Mouse (Mus musculus) midbrain, embryonic 16.5 days (tissue): ENCODE results near the gene Tmem132c. TPM values are rescaled to one million over a fixed set of nuclear protein-coding genes. Genes with fewer than 3 reads are reported as not detected.

Experiments
- ATAC-seq: fragments of 200-750 bp; cut with Nextera tagmentation; 2 replicates; pipeline ENCODE4 v1.8.0; 2017; ENCODE audit warnings: moderate TSS enrichment
- H3K27ac ChIP-seq: fragments of 300-500 bp; sonication (generic); 2 replicates; pipeline ENCODE4 v1.5.1; 2014; ENCODE audit warnings: mild to moderate bottlenecking, low read length, mixed read lengths
- H3K27me3 ChIP-seq: fragments of 300-500 bp; sonication (generic); 2 replicates; pipeline ENCODE4 v1.6.1; 2014; ENCODE audit warnings: low read depth, low read length, mixed read lengths; ENCODE audit not compliant: control insufficient read depth, insufficient read depth
- H3K36me3 ChIP-seq: fragments of 300-500 bp; sonication (generic); 2 replicates; pipeline ENCODE4 v1.6.1; 2014; ENCODE audit warnings: mild to moderate bottlenecking, low read length, moderate library complexity, mixed read lengths; ENCODE audit not compliant: control insufficient read depth, insufficient read depth
- H3K4me1 ChIP-seq: fragments of 300-500 bp; sonication (generic); 2 replicates; pipeline ENCODE4 v1.6.1; 2014; ENCODE audit warnings: mild to moderate bottlenecking, low read length, mixed read lengths; ENCODE audit not compliant: control insufficient read depth, insufficient read depth
- H3K4me2 ChIP-seq: fragments of 300-500 bp; sonication (generic); 2 replicates; pipeline ENCODE4 v1.6.1; 2014; ENCODE audit warnings: mild to moderate bottlenecking, low read length, mixed read lengths
- H3K4me3 ChIP-seq: fragments of 300-500 bp; sonication (generic); 2 replicates; pipeline ENCODE4 v1.5.1; 2014; ENCODE audit warnings: low read depth, mild to moderate bottlenecking, low read length, moderate library complexity, mixed read lengths
- H3K9ac ChIP-seq: fragments of 300-500 bp; sonication (generic); 2 replicates; pipeline ENCODE4 v1.6.1; 2014; ENCODE audit warnings: low read depth, low read length, mixed read lengths
- H3K9me3 ChIP-seq: fragments of 300-500 bp; sonication (generic); replicated peaks from 2 replicates; pipeline ENCODE4 v1.6.1; 2014; ENCODE audit warnings: mild to moderate bottlenecking, low read length, mixed read lengths; ENCODE audit not compliant: control insufficient read depth, poor library complexity, severe bottlenecking
- WGBS: fragments of 180-500 bp; shearing (Covaris S2); extraction: QIAGEN DNeasy Blood & Tissue Kit; methylation state at CpG from one replicate; pipeline ENCODE4 v1.1.7; 2014; 5-methylcytosine and 5-hydroxymethylcytosine counted together
- polyA plus RNA-seq: library from polyadenylated mRNA; unstranded; fragments of >200 nt; fragmentation: Nextera tagmentation; extraction: Ambion mirVana; gene quantifications from 2 replicates; pipeline ENCODE4 v1.2.1, GENCODE M21; 2015

Tmem132c gene
- polyA plus RNA-seq, 1 experiment from 2014 or later = 11.8 TPM

GRCm38 (mm10) chr5:127262136-127262535 lies 20.5 kb downstream of the Tmem132c start:
- peaks cover 2% of the 10 kb centered on the region; the same call in 1 of the 2 replicates for H3K4me1 ChIP-seq
- H3K27me3 ChIP-seq = no peaks in the 10 kb centered on the region
- WGBS = 81% methylated on average over 5 of the region's 5 CpGs
- H3K27ac ChIP-seq = no peak overlapping the region
- no peak overlapping the region for H3K4me3 ChIP-seq
- H3K9ac ChIP-seq = no peak overlapping the region
- no peak overlapping the region for H3K4me2 ChIP-seq
- H3K36me3 ChIP-seq = no peaks in the 10 kb centered on the region
- no peak for ATAC-seq
- no peaks in the 10 kb centered on the region for H3K9me3 ChIP-seq

GRCm38 (mm10) chr5:127271145-127271544 lies 29.5 kb downstream of the Tmem132c start:
- WGBS = 73% methylated on average over 3 of the region's 3 CpGs
- Histone ChIP-seq H3K4me2 (no peak overlapping the region), H3K4me1 (no peaks in the 10 kb centered on the region), H3K36me3 (no peaks in the 10 kb centered on the region), H3K27me3 (no peaks in the 10 kb centered on the region), H3K27ac (no peak overlapping the region), H3K9ac (no peak overlapping the region), H3K9me3 (no peaks in the 10 kb centered on the region), H3K4me3 (no peak overlapping the region)
- no peak for ATAC-seq

GRCm38 (mm10) chr5:127279462-127279861 lies 37.9 kb downstream of the Tmem132c start:
- no peak overlapping the region for H3K4me3 ChIP-seq
- H3K4me2 ChIP-seq = no peak overlapping the region
- no peak overlapping the region; the same call in 1 of the 2 replicates for H3K27ac ChIP-seq
- H3K4me1 ChIP-seq = peaks cover 6% of the 10 kb centered on the region; the same call in 1 of the 2 replicates
- no peaks in the 10 kb centered on the region for H3K27me3 ChIP-seq
- 28% methylated on average over 9 of the region's 9 CpGs for WGBS
- ATAC-seq = no peak
- H3K9ac ChIP-seq = no peak overlapping the region
- no peaks in the 10 kb centered on the region for H3K36me3 ChIP-seq
- H3K9me3 ChIP-seq = no peaks in the 10 kb centered on the region

- 76% methylated on average over 4 of the region's 4 CpGs for WGBS
- Histone ChIP-seq H3K9me3 (no peaks in the 10 kb centered on the region), H3K27ac (no peak overlapping the region), H3K4me2 (no peak overlapping the region), H3K4me1 (peaks cover 6% of the 10 kb centered on the region; the same call in 1 of the 2 replicates), H3K9ac (no peak overlapping the region), H3K4me3 (no peak overlapping the region), H3K36me3 (no peaks in the 10 kb centered on the region), H3K27me3 (no peaks in the 10 kb centered on the region)
- ATAC-seq = no peak
Measured at GRCm38 (mm10) chr5:127281186-127281585, 39.6 kb downstream of the Tmem132c start.

- Histone ChIP-seq H3K9me3 (no peaks in the 10 kb centered on the region), H3K4me3 (no peak overlapping the region), H3K4me1 (peaks cover 6% of the 10 kb centered on the region; the same call in 1 of the 2 replicates), H3K27me3 (no peaks in the 10 kb centered on the region), H3K27ac (no peak overlapping the region), H3K4me2 (no peak overlapping the region), H3K9ac (no peak overlapping the region), H3K36me3 (no peaks in the 10 kb centered on the region)
- no peak for ATAC-seq
- 60% methylated on average over 6 of the region's 6 CpGs for WGBS
Measured at GRCm38 (mm10) chr5:127282539-127283123, 41.0 kb downstream of the Tmem132c start.

- Histone ChIP-seq H3K4me3 (no peak overlapping the region), H3K36me3 (no peaks in the 10 kb centered on the region), H3K4me1 (peaks cover 6% of the 10 kb centered on the region; the same call in 1 of the 2 replicates), H3K27me3 (no peaks in the 10 kb centered on the region), H3K9me3 (no peaks in the 10 kb centered on the region), H3K27ac (no peak overlapping the region), H3K9ac (no peak overlapping the region), H3K4me2 (no peak overlapping the region)
- 50% methylated on average over 5 of the region's 5 CpGs for WGBS
- ATAC-seq = no peak
Measured at GRCm38 (mm10) chr5:127286886-127287285, 45.3 kb downstream of the Tmem132c start.

GRCm38 (mm10) chr5:127289659-127290058 lies 48.1 kb downstream of the Tmem132c start:
- no peak for ATAC-seq
- Histone ChIP-seq H3K4me2 (no peak overlapping the region), H3K4me1 (peaks cover 6% of the 10 kb centered on the region; the same call in 1 of the 2 replicates), H3K27ac (no peak overlapping the region), H3K9me3 (no peaks in the 10 kb centered on the region; the same call in 1 of the 2 replicates), H3K27me3 (no peaks in the 10 kb centered on the region), H3K4me3 (no peak overlapping the region), H3K9ac (no peak overlapping the region), H3K36me3 (no peaks in the 10 kb centered on the region)
- WGBS = 96% methylated on average over 8 of the region's 8 CpGs

GRCm38 (mm10) chr5:127290461-127291250 lies 49.0 kb downstream of the Tmem132c start:
- ATAC-seq = peak; percentile 66; the same call in 1 of the 2 replicates
- no peaks in the 10 kb centered on the region for H3K27me3 ChIP-seq
- H3K4me2 ChIP-seq = no peak overlapping the region
- H3K36me3 ChIP-seq = no peaks in the 10 kb centered on the region
- WGBS = 39% methylated on average over 17 of the region's 17 CpGs
- H3K27ac ChIP-seq = peak overlapping the region; percentile 56
- H3K4me1 ChIP-seq = peaks cover 6% of the 10 kb centered on the region; the same call in 1 of the 2 replicates
- H3K9me3 ChIP-seq = no peaks in the 10 kb centered on the region; the same call in 1 of the 2 replicates
- no peak overlapping the region for H3K4me3 ChIP-seq
- peak overlapping the region; percentile 36; the same call in 1 of the 2 replicates for H3K9ac ChIP-seq

- no peak for ATAC-seq
- Histone ChIP-seq H3K27me3 (no peaks in the 10 kb centered on the region), H3K27ac (no peak overlapping the region), H3K4me1 (peaks cover 6% of the 10 kb centered on the region; the same call in 1 of the 2 replicates), H3K9ac (no peak overlapping the region), H3K36me3 (no peaks in the 10 kb centered on the region), H3K9me3 (no peaks in the 10 kb centered on the region; the same call in 1 of the 2 replicates), H3K4me2 (no peak overlapping the region), H3K4me3 (no peak overlapping the region)
- 73% methylated on average over 7 of the region's 7 CpGs for WGBS
Measured at GRCm38 (mm10) chr5:127291581-127291980, 50.0 kb downstream of the Tmem132c start.
